Mouse (Mus musculus) natural killer cell, adult 2 months (primary cell): ENCODE measurements around the gene Ehd2.

ENCODE experiments used
- DNase-seq, 2 experiments: peaks; one replicate each; pipeline ENCODE4 v3.0.0; 2022; ENCODE audit warnings: low spot score in 2 of 2

Gene Ehd2

DNA sequence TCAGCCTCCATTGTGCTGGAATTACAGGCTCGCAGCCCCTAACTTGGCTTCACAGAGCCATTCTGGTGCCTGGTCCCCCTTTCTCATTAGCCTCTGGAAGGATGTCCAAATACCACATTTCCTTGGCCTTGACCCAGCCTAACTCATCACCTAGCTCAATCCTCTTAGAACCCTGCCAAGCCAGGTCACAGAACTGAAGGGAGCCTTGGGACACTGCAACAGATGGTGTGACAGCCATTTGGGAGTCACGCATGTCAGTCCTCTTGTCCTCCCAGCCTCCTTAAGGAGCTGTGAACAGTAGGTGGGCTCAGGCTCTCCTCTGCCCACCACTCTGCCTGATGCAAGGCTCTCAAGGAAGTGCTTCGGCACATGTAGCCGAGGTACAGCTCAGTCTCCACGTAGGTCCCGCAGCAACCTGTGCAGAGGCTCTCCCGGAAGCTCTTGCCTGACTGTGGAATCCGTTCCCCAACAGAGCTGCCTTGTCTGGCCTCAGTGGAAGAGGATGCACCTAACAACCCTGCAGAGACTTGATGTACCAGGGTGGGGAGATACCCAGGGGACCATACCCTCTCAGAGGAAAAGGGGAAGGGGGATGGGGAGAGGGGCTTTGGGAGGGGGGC, 59.3 kb downstream of the Ehd2 start:
- DNase-seq = no peak

- no peak for DNase-seq
These were observed 60.8 kb downstream of the Ehd2 start for GRCm38 (mm10) chr7:15906602-15907001.

GRCm38 (mm10) chr7:15905861-15906260, 61.5 kb downstream of the Ehd2 start:
- no peak for DNase-seq

DNA sequence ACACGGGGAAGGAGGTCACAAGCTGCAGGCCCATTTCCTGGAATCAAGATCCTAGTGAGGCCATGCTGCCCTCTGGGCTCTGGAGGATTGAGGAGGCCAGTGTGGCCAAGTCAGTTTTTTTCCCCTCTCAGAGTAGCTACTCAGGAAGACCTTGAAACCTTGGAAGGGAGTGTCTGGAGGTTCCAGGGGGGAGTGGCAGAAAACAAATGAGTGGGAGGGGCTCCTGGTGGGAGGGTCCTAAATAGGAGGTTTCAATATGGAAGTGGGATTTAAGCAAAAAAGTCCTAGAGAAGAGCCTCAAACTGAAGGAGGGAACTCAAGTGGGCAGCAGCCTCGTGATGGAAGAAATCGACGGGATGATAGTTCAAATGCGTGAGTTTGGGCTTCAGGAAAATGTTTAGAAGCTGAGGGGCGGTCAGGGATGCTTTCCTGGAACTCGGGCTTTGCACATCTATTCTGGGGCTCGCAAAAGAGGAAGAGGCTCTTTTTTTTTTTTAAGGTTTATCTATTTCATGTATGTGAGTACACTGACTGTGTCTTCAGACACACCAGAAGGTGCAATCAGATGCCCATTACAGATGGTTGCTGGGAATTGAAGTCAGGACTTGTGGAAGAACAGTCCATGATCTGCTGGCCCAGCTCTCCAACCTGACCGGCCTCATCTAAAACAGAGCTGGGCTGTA, 65.9 kb downstream of the Ehd2 start:
- DNase-seq = no peak
